Mouse (Mus musculus) lung, postnatal 10 days (tissue): ENCODE measurements around the gene Scarb1.

ENCODE experiments used
- DNase-seq: peaks from one replicate; pipeline ENCODE4 v3.0.0; 2021

The Scarb1 gene

DNA sequence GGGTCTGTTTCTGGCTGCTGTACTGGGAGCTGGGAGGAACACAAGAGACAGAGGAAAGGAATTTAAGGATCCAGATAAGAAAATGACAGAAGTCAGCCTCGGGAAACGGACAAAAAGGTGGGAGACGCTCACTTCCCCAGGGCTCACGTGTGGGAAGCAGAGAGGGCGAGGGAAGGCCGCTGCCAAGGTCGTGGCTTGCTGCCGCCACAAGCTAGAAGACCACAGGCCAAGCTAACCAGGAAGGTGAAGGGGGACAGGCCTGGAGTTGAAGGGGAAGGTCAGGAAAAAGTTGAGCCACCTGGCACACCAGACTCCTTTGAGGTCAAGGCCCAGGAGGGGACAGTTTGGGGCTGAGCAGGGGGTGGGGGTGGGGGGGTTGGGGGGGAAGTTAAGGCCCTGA lies 10.2 kb downstream of the Scarb1 start:
- DNase-seq = no peak

DNA sequence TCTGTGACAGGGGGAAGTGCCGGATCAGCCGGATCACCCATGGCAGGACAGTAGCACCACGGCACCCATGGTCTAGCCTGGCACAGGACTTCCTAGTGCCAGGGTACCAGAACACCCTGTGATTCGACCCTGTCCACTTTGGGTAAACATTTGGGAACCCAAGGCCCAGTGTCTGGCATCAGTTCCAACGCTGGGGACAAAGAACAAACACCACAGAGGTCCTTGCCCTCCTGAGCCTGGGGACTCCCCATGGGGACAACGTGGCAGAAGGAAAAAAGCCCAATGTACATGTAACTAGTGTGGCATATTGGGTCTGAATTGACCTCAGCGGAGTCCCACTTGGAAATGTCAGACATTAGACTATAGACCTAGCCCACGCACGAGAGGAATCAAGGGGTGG lies 10.7 kb downstream of the Scarb1 start:
- no peak for DNase-seq

DNA sequence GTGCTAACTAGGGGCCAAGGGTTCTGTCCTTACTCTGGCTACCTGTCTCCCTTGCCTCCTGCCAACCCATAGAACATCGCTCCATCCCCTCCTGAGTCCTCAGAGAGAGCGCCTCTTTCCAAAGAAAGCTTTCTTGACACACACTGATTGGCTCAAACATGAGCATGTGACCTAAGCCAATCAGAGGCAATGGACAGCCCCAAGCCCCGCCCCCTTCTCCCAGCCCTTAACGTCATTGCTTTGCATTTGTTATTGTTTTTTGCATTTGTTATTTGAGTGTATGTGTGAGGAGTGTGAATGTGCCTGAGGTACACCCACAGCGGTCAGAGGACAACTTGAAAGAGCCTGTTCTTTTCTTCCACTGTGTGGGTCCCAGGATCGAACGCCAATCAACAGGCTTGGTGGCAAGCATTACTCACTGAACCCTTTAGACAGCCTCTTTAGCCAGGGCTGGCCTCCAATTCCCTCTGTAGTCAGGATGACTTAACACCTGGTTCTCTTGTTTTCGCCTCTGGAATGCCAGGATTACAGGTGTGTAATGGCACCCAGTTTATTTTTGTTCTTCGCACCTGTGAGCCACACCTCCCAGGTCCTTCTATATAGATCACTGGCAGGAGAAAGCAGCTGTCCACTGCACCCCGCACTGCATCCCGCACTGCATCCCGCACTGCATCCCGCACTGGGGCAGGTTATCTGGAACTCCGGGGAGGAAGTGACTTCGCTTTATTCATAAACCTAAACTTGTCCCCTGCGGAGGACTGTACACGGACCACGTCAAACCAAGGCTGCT lies 13.1 kb downstream of the Scarb1 start:
- peak; percentile 36 for DNase-seq

- no peak for DNase-seq
These were observed 14.5 kb downstream of the Scarb1 start for GRCm38 (mm10) chr5:125326351-125326750.

- no peak for DNase-seq
These were observed 15.0 kb downstream of the Scarb1 start for GRCm38 (mm10) chr5:125325931-125326330.

DNA sequence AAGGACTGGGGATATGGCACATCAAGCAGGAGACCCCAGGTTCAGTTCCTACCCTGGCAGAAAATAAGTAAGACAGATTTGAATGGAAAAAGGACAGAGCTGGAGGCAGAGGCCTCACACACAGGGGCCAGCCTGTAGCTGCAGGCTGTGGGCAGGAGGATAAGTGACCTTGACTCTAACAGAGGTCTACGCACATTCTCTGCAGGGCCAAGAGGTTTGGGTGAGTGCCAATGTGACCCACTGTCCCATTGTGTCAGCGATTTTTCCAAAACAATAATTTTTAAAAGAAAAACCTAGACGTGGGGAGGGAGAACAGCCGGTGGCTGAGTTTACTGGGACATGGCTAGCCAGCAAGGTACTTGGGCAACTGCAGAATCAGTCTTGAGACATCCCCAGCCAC lies 15.6 kb downstream of the Scarb1 start:
- no peak for DNase-seq

- no peak for DNase-seq
These were observed 16.9 kb downstream of the Scarb1 start for GRCm38 (mm10) chr5:125323939-125324480.

DNA sequence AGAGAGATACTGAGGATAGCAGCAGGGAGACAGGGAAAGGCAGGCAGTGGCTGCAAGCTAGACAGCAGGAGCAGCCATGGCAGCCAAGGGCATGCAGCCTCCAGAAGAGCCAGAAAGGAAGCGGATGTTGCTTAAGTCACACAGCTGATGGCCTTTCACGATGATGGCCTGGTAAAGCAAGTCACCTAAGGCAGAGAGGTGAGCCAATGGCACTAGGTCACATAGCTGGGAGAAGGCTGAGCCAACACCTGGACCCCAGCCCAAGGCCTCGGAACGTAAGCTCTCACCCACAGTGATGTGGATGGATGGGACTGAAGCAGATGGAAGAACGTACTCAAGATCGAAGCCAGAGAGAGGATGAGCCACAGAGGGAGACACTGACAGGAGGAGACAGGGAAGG lies 17.8 kb downstream of the Scarb1 start:
- no peak for DNase-seq

DNA sequence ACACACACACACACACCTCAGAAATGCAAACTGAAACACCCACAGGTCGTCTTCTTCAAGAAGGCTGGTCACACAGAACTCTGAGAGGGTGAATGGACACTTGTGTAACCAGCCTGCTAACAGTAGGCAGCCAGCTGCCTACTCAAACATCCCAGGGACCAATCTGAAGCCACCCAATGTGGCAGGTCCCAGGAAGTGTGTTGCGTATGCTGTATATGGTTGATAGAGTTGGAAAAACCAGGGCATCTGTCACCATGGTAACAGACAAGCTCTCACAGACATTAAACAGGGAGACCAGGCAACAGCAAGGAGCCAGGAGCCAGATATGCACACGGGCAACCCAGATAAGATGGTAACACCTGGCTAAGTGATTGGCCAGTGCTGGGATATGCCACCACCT lies 19.1 kb downstream of the Scarb1 start:
- DNase-seq = no peak

GRCm38 (mm10) chr5:125319057-125319800 lies 21.7 kb downstream of the Scarb1 start:
- peak; percentile 81 for DNase-seq

GRCm38 (mm10) chr5:125317953-125318352 lies 22.9 kb downstream of the Scarb1 start:
- DNase-seq = no peak

DNA sequence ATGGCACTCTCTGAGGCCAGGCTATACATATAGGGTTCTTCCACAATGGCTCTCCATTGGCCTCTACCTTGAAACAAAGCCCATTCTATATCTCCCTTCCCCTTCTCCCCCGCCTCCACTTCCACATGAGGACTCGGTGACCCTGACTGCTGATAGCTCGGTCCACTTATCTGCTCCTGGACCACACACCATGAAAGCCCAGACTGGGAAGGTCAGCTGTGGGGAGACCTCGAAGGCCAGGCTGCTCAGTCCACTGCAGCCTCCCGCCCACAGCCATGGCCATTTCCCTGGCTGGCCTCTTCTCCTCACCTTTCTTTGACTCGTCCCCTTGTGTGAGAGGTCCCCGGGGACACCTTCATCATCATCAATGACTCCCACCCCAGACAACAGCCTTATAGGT lies 23.6 kb downstream of the Scarb1 start:
- no peak for DNase-seq

GRCm38 (mm10) chr5:125316771-125317170 lies 24.1 kb downstream of the Scarb1 start:
- DNase-seq = no peak

DNA sequence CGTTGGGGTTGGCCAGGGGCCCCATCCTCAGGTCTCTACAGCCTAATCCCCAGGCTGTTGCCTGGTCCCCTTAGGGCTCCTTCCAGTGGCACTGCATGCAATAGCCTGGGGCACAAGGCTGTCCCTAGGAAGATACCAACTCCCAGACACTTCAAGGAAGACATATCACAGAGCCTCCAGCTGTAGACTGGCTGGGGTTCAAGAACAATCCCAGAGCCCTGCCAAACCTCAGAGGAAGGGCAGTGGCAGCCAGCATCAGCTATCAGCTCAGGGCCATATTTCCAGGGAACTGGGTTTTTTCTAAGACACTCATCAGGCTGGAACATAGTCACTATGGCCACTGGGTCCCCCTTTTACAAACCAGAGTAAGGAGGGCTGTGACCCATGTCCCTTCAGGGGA lies 25.8 kb downstream of the Scarb1 start:
- peak; percentile 47 for DNase-seq

GRCm38 (mm10) chr5:125313991-125314390 lies 26.9 kb downstream of the Scarb1 start:
- DNase-seq = no peak

DNA sequence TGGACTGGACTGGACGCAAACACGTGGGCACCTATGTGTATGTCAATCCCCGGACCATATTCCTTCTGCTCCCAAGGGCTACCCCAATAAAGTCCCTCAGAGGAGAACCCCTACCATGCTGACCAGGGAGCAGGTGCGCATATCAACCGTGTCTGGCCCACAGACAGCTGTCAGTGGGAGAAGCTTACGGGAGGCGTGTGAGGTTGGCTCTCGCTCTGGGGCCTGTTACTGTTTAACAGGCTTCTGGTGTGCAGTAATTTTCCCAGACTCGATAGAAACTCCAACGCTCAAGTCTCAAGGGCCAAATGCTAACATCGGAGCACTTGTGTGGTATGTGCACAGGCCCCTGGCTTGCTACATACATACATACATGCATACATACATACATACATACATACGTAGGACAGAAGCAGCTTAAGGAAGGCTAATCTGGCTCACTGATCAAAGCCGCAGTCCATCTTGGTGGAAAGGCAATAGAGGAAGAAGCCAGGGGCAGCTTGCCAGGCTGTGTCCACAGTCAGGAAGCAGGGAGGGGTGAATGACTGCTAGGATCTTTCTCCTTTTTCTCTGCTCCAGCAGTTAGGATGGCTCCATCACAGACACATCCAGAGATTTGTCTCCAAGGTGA lies 27.8 kb downstream of the Scarb1 start:
- DNase-seq = peak; percentile 76

DNA sequence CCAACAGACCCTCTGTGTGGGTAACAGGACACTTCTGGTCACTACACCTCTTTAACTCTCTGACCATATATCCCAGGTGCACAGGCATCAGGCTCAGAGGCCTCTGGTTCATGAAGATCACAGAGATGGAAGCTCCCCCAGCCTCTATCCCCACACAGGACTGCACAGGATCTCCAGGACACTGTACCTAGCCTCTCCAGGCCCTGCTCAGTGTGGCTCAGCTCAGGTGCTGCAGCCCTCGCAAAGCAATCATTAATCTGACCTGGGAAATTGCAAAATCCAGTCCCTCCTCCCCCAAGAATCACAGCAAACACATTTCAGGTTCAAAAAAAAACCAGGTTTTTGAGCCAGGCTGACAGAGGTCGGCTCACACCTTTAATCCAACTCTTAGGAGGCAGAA lies 29.9 kb downstream of the Scarb1 start:
- no peak for DNase-seq

DNA sequence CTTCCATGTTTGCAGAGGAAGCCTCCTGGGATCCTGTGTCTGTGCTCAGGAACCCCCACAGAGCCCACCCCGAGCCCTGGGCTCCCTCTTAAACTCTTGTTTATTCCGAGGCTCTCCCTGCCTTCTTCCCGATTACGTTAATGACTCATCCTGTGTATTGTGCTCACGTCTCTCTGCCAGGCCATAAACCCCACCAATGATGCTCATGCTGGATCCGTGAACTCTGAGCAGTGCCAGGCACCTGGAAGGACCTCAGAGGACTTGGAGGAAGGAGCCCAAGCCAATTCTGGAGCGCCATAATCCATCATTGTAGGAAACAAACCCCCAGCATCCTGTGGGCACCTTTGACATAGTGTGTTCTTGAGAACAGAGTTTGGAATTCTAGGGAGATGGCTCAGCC lies 31.7 kb downstream of the Scarb1 start:
- peak; percentile 48 for DNase-seq

GRCm38 (mm10) chr5:125306824-125307223 lies 34.1 kb downstream of the Scarb1 start:
- peak; percentile 33 for DNase-seq

DNA sequence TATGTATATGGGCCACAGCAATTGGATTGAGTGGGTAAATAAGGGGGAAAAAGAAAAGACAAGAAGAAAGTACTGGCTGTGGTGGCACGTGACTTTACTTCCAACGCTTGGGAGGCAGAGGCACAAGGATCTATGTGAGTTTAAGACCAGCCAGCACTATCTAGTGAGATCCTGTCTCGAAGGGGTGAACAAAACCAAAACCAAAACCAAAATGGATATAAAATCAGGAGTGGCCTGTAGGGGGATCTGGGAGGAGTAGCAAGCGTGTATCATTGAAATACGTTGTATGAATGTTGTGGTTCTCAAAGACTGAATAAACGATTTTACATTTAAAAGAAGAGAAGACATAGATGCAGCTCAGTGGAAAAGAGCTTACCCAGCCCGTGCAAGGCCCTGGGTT lies 34.5 kb downstream of the Scarb1 start:
- DNase-seq = peak; percentile 47

DNA sequence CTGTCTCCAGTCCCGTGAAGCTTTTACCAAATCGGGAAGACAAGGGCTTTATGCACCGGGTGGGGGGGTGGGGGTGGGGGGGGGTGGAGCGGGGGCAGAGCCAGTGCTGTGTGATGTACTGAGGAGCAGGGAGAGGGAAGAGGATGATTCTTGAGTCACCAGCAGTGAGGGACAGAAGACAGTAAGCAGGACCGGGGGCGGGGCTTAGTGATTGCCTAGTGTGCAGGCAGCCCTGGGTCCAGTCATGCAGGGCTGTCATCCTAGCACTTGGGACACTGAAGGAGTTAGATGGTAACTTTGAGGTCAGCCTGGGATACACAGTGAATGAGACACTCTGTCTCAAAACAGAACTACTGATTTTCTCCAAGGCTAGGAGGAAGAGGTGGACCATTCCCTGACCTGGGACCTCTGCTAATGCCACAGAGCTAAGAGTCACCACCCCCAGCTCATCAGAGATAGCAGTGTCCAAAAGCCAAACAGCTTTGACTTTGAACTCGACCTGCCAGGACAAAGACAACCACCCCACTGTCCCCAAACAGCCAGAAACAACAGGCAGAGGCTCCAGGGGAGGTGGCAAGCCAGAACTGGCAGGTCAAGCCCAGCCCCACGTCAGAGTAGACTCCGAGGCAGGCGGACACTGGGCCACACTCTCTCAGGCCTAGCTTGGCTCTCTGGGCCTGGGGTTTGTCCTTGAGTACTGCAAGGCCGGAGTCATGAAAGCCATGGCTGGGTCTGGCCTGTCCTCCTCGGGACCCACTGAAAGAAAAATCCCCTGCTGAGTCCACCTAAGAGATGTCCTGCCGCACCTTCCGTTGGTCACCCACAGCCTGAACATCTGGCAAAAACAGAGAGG lies 35.4 kb downstream of the Scarb1 start:
- DNase-seq = peak; percentile 34

DNA sequence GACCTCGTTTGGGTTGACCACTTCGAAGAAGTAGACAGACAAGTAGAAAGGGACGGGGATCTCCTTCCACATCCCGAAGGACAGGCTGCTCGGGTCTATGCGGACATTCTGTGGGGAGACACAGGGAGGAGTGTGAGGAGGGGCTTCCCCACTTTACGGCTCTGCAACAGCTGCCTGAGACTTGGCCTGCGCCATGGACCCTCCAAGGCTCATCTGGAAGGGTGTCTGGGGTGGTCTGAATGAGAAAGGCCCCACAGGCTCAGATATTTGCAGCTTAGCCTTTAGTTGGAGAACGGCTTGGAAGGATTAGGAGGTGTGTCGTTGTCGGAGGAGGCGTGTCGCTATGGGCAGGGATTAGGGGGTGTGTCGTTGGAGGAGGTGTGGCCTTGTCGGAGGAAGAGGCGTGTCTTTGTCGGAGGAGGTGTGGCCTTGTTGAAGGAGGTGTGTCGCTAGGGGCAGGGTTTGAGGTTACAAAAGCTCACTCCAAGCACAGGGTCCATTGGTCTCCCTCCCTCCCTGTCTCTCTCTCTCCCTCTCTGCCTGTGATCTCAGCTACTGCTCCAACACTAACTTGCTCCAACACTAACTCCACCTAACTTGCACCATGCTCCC lies 36.5 kb downstream of the Scarb1 start:
- DNase-seq = peak; percentile 71
